Mouse (Mus musculus) layer of hippocampus, adult 18-20 months (tissue): ENCODE results near the gene Ppp1cc. TPM values are rescaled to one million over a fixed set of nuclear protein-coding genes. Genes with fewer than 3 reads are reported as not detected.
A peak's percentile ranks its signal among the peaks of the same experiment; 100 is the strongest.

Experiments
- DNase-seq, 2 experiments: peaks; one replicate each; pipeline ENCODE4 v3.0.0; 2022; ENCODE audit warnings: low spot score in 2 of 2
- long read RNA-seq: library from polyadenylated mRNA; stranded (forward); transcript quantifications from one replicate; pipeline ENCODE4 v2.0.0, GENCODE M21; 2021
- total RNA-seq, 2 experiments: library from RNA; stranded (reverse); gene quantifications; 2 replicates each; pipeline ENCODE4 v1.2.3; 2021

The Ppp1cc gene
- total RNA-seq = 100 to 1,000 TPM; 189 to 219 TPM
- long read RNA-seq, transcript Ppp1cc-201 (8 exons, 1,442 nt) = minor isoform, 12 of 167 reads
- long read RNA-seq, transcript Ppp1cc-202 (7 exons, 2,384 nt) = major isoform, 135 of 167 reads
- long read RNA-seq, partial matches to known transcripts = 6 of 167 reads
- long read RNA-seq, other reads (novel, unspliced or antisense) = 10 of 167 reads

GRCm38 (mm10) chr5:122157827-122158381 lies at the start of gene Ppp1cc:
Ppp1cc (plus strand) TSS chr5:122158278.
- DNase-seq = peak; percentile 81 to 94

- DNase-seq = no peak
These were observed 48.6 kb upstream of the Ppp1cc start for GRCm38 (mm10) chr5:122109325-122110060.

GRCm38 (mm10) chr5:122110625-122111024 lies 47.5 kb upstream of the Ppp1cc start:
- no peak for DNase-seq

GRCm38 (mm10) chr5:122111091-122111932 lies 46.8 kb upstream of the Ppp1cc start:
- DNase-seq = no peak

GRCm38 (mm10) chr5:122111933-122112248 lies 46.2 kb upstream of the Ppp1cc start:
- DNase-seq = no peak

- DNase-seq = no peak
These were observed 44.6 kb upstream of the Ppp1cc start for GRCm38 (mm10) chr5:122113450-122113849.

GRCm38 (mm10) chr5:122114176-122114575 lies 43.9 kb upstream of the Ppp1cc start:
- DNase-seq = peak; percentile 29 to 69

GRCm38 (mm10) chr5:122115266-122115763 lies 42.8 kb upstream of the Ppp1cc start:
- DNase-seq = no peak

GRCm38 (mm10) chr5:122116243-122116642 lies 41.8 kb upstream of the Ppp1cc start:
- no peak for DNase-seq

- DNase-seq = no peak
These were observed 32.8 kb upstream of the Ppp1cc start for GRCm38 (mm10) chr5:122125211-122125760.

- DNase-seq = peak; percentile 48 to 92
These were observed 28.9 kb upstream of the Ppp1cc start for GRCm38 (mm10) chr5:122129068-122129655.

- peak; percentile 34 to 74 for DNase-seq
These were observed 27.6 kb upstream of the Ppp1cc start for GRCm38 (mm10) chr5:122130341-122130998.

GRCm38 (mm10) chr5:122131076-122132051 lies 26.7 kb upstream of the Ppp1cc start:
- peak; percentile 75 to 88 for DNase-seq

GRCm38 (mm10) chr5:122132167-122133049 lies 25.7 kb upstream of the Ppp1cc start:
- DNase-seq = no peak

GRCm38 (mm10) chr5:122133050-122133389 lies 25.1 kb upstream of the Ppp1cc start:
- DNase-seq = no peak

GRCm38 (mm10) chr5:122134395-122135289 lies 23.4 kb upstream of the Ppp1cc start:
- no peak for DNase-seq

- no peak for DNase-seq
These were observed 22.7 kb upstream of the Ppp1cc start for GRCm38 (mm10) chr5:122135290-122135882.
